Mouse (Mus musculus) kidney, embryonic 16.5 days (tissue): ENCODE measurements around the gene Vax2. TPM values are rescaled to one million over a fixed set of nuclear protein-coding genes. Genes with fewer than 3 reads are reported as not detected.

Experiments used
- ATAC-seq: fragments of 200-750 bp; cut with Nextera tagmentation; 2 replicates; pipeline ENCODE4 v1.8.0; 2017; ENCODE audit warnings: moderate TSS enrichment; ENCODE audit not compliant: low FRiP score, low TSS enrichment
- H3K27ac ChIP-seq: fragments of 300-500 bp; sonication (generic); 2 replicates; pipeline ENCODE4 v1.5.1; 2014; ENCODE audit warnings: low read length
- H3K27me3 ChIP-seq: fragments of 300-500 bp; sonication (generic); 2 replicates; pipeline ENCODE4 v1.6.1; 2014; ENCODE audit warnings: low read length, control low read depth, mixed read lengths; ENCODE audit not compliant: insufficient read depth
- H3K36me3 ChIP-seq: fragments of 300-500 bp; sonication (generic); 2 replicates; pipeline ENCODE4 v1.6.1; 2014; ENCODE audit warnings: low read length, control low read depth, mixed read lengths; ENCODE audit not compliant: insufficient read depth
- H3K4me1 ChIP-seq: fragments of 300-500 bp; sonication (generic); 2 replicates; pipeline ENCODE4 v1.6.1; 2014; ENCODE audit warnings: low read length, control low read depth, mixed read lengths; ENCODE audit not compliant: insufficient read depth
- H3K4me2 ChIP-seq: fragments of 300-500 bp; sonication (generic); replicated peaks from 2 replicates; pipeline ENCODE4 v1.6.1; 2014; ENCODE audit warnings: low read depth, low read length
- H3K4me3 ChIP-seq: fragments of 300-500 bp; sonication (generic); 2 replicates; pipeline ENCODE4 v1.5.1; 2014; ENCODE audit warnings: mild to moderate bottlenecking, low read length
- H3K9ac ChIP-seq: fragments of 300-500 bp; sonication (generic); replicated peaks from 2 replicates; pipeline ENCODE4 v1.6.1; 2014; ENCODE audit warnings: low read length
- H3K9me3 ChIP-seq: fragments of 300-500 bp; sonication (generic); 2 replicates; pipeline ENCODE4 v1.6.1; 2016; ENCODE audit warnings: low read length, control low read depth
- WGBS: fragments of 180-500 bp; shearing (Covaris S2); extraction: QIAGEN DNeasy Blood & Tissue Kit; methylation state at CpG from one replicate; pipeline ENCODE4 v1.1.7; 2014; 5-methylcytosine and 5-hydroxymethylcytosine counted together
- polyA plus RNA-seq: library from polyadenylated mRNA; unstranded; fragments of >200 nt; fragmentation: Nextera tagmentation; extraction: Ambion mirVana; gene quantifications from 2 replicates; pipeline ENCODE4 v1.2.1, GENCODE M21; 2015

Gene Vax2
- polyA plus RNA-seq, 1 experiment from 2014 or later = not detected

- no peak overlapping the region for H3K9ac ChIP-seq
- H3K9me3 ChIP-seq = no peaks in the 10 kb centered on the region
- H3K4me3 ChIP-seq = no peak overlapping the region
- no peaks in the 10 kb centered on the region for H3K36me3 ChIP-seq
- 0 out of 2 replicates have a peak, but pooled peaks cover 5% of the 10 kb centered on the region for H3K27me3 ChIP-seq
- H3K4me2 ChIP-seq = no peak overlapping the region
- WGBS = 51% methylated on average over 2 of the region's 2 CpGs
- no peak for ATAC-seq
- no peak overlapping the region for H3K27ac ChIP-seq
- no peaks in the 10 kb centered on the region for H3K4me1 ChIP-seq
Measured at GRCm38 (mm10) chr6:83745466-83745865, 34.4 kb downstream of the Vax2 start.

GRCm38 (mm10) chr6:83749286-83749685 lies 38.2 kb downstream of the Vax2 start:
- Histone ChIP-seq H3K27ac (no peak overlapping the region), H3K4me1 (no peaks in the 10 kb centered on the region), H3K27me3 (peaks cover 19% of the 10 kb centered on the region; the same call in 1 of the 2 replicates), H3K9me3 (no peaks in the 10 kb centered on the region), H3K4me3 (no peak overlapping the region), H3K9ac (no peak overlapping the region), H3K4me2 (no peak overlapping the region), H3K36me3 (no peaks in the 10 kb centered on the region)
- 33% methylated on average over 3 of the region's 3 CpGs for WGBS
- ATAC-seq = no peak

- WGBS = 6% methylated on average over 11 of the region's 11 CpGs
- no peak for ATAC-seq
Measured at GRCm38 (mm10) chr6:83750171-83750684, 39.2 kb downstream of the Vax2 start.

GRCm38 (mm10) chr6:83756051-83756450 lies 45.0 kb downstream of the Vax2 start:
- 74% methylated on average over 9 of the region's 9 CpGs for WGBS
- Histone ChIP-seq H3K4me2 (no peak overlapping the region), H3K4me1 (no peaks in the 10 kb centered on the region), H3K36me3 (no peaks in the 10 kb centered on the region), H3K4me3 (no peak overlapping the region), H3K27me3 (peaks cover 53% of the 10 kb centered on the region), H3K9ac (no peak overlapping the region), H3K27ac (no peak overlapping the region), H3K9me3 (no peaks in the 10 kb centered on the region)
- no peak for ATAC-seq

More at GRCm38 (mm10) chr6:83750171-83750684, 39.2 kb downstream of the Vax2 start:
- H3K4me3 ChIP-seq = no peak overlapping the region
- no peak overlapping the region for H3K27ac ChIP-seq
- no peaks in the 10 kb centered on the region for H3K9me3 ChIP-seq
- H3K4me1 ChIP-seq = no peaks in the 10 kb centered on the region
- H3K9ac ChIP-seq = peak overlapping the region; percentile 42
- H3K36me3 ChIP-seq = no peaks in the 10 kb centered on the region
- no peak overlapping the region for H3K4me2 ChIP-seq
- H3K27me3 ChIP-seq = peaks cover 19% of the 10 kb centered on the region

GRCm38 (mm10) chr6:83762344-83762743 lies 51.3 kb downstream of the Vax2 start, which contains the start of gene Ankrd53:
TSS of gene Ankrd53 (plus strand) at chr6:83762644.
- Histone ChIP-seq H3K27ac (no peak within 1 kb of the TSS), H3K4me2 (peak within 1 kb of the TSS; percentile 72), H3K36me3 (no peaks in the 10 kb centered on the region), H3K9me3 (no peaks in the 10 kb centered on the region), H3K27me3 (peaks cover 47% of the 10 kb centered on the region), H3K4me3 (peak within 1 kb of the TSS; percentile 42), H3K9ac (peak within 1 kb of the TSS; percentile 53), H3K4me1 (peaks cover 9% of the 10 kb centered on the region)
- 21% methylated on average over 6 of the region's 6 CpGs for WGBS
- no peak for ATAC-seq

GRCm38 (mm10) chr6:83762880-83763431 lies 51.9 kb downstream of the Vax2 start:
- Histone ChIP-seq H3K9ac (peak overlapping the region; percentile 53), H3K27me3 (peaks cover 41% of the 10 kb centered on the region)
- WGBS = 1% methylated on average over 35 of the region's 35 CpGs

GRCm38 (mm10) chr6:83766982-83767381 lies 55.9 kb downstream of the Vax2 start:
- no peak for ATAC-seq
- Histone ChIP-seq H3K4me2 (no peak overlapping the region), H3K27ac (no peak overlapping the region), H3K9ac (no peak overlapping the region), H3K4me1 (peaks cover 9% of the 10 kb centered on the region), H3K9me3 (no peaks in the 10 kb centered on the region), H3K4me3 (no peak overlapping the region), H3K27me3 (peaks cover 9% of the 10 kb centered on the region), H3K36me3 (peaks cover 21% of the 10 kb centered on the region)
- 78% methylated on average over 3 of the region's 3 CpGs for WGBS

More at GRCm38 (mm10) chr6:83762880-83763431, 51.9 kb downstream of the Vax2 start:
- H3K27ac ChIP-seq = no peak overlapping the region
- peaks cover 9% of the 10 kb centered on the region for H3K4me1 ChIP-seq
- H3K36me3 ChIP-seq = no peaks in the 10 kb centered on the region
- H3K9me3 ChIP-seq = no peaks in the 10 kb centered on the region
- peak overlapping the region; percentile 42 for H3K4me3 ChIP-seq
- H3K4me2 ChIP-seq = peak overlapping the region; percentile 72
- ATAC-seq = peak; percentile 78

GRCm38 (mm10) chr6:83768485-83768884 lies 57.4 kb downstream of the Vax2 start:
- H3K36me3 ChIP-seq = peaks cover 31% of the 10 kb centered on the region
- H3K4me1 ChIP-seq = no peaks in the 10 kb centered on the region
- no peak for ATAC-seq
- H3K4me2 ChIP-seq = no peak overlapping the region
- WGBS = 46% methylated on average over 5 of the region's 5 CpGs
- H3K27ac ChIP-seq = no peak overlapping the region
- no peak overlapping the region for H3K9ac ChIP-seq
- H3K27me3 ChIP-seq = no peaks in the 10 kb centered on the region
- no peak overlapping the region for H3K4me3 ChIP-seq
- H3K9me3 ChIP-seq = no peaks in the 10 kb centered on the region

GRCm38 (mm10) chr6:83774126-83774525 lies 63.1 kb downstream of the Vax2 start:
- H3K27me3 ChIP-seq = no peaks in the 10 kb centered on the region
- ATAC-seq = no peak
- H3K4me3 ChIP-seq = peak overlapping the region; percentile 73; the same call in 1 of the 2 replicates
- H3K9me3 ChIP-seq = no peaks in the 10 kb centered on the region
- peaks cover 11% of the 10 kb centered on the region for H3K4me1 ChIP-seq
- no peak overlapping the region for H3K27ac ChIP-seq
- 42% methylated on average over 8 of the region's 9 CpGs for WGBS
- H3K4me2 ChIP-seq = peak overlapping the region; percentile 72
- H3K9ac ChIP-seq = peak overlapping the region; percentile 4
- peaks cover 25% of the 10 kb centered on the region for H3K36me3 ChIP-seq
